Mouse (Mus musculus) testis, adult 2 months (tissue): ENCODE results near the gene Trcg1. TPM values are rescaled to one million over a fixed set of nuclear protein-coding genes. Genes with fewer than 3 reads are reported as not detected.

Experiments used
- H3K27ac ChIP-seq: fragments of 200-500 bp; 2 replicates; pipeline ENCODE4 v1.5.1; 2012; ENCODE audit warnings: low read depth, low read length; ENCODE audit not compliant: control insufficient read depth, insufficient read depth
- H3K27me3 ChIP-seq: fragments of 200-500 bp; 2 replicates; pipeline ENCODE4 v1.6.1; 2012; ENCODE audit warnings: mild to moderate bottlenecking, low read length, moderate library complexity; ENCODE audit not compliant: control insufficient read depth, insufficient read depth
- H3K36me3 ChIP-seq: fragments of 200-500 bp; 2 replicates; pipeline ENCODE4 v1.6.1; 2012; ENCODE audit warnings: mild to moderate bottlenecking, low read length; ENCODE audit not compliant: control insufficient read depth, insufficient read depth
- H3K4me1 ChIP-seq: fragments of 200-500 bp; 2 replicates; pipeline ENCODE4 v1.6.1; 2012; ENCODE audit warnings: low read length; ENCODE audit not compliant: control insufficient read depth, insufficient read depth
- H3K4me3 ChIP-seq: fragments of 200-500 bp; 2 replicates; pipeline ENCODE4 v1.5.1; 2012; ENCODE audit warnings: low read depth, mild to moderate bottlenecking, low read length, moderate library complexity, mixed read lengths; ENCODE audit not compliant: control insufficient read depth
- CTCF ChIP-seq: fragments of 200-500 bp; IDR thresholded peaks from 2 replicates; pipeline ENCODE4 v1.5.1; 2012; ENCODE audit warnings: low read depth, mild to moderate bottlenecking, inconsistent platforms, low read length, moderate library complexity; ENCODE audit not compliant: control insufficient read depth, insufficient read depth, insufficient replicate concordance
- POLR2A ChIP-seq: fragments of 200-500 bp; IDR thresholded peaks from 2 replicates; pipeline ENCODE4 v1.6.1; 2012; ENCODE audit warnings: low read depth, mild to moderate bottlenecking, inconsistent platforms, low read length, moderate library complexity; ENCODE audit not compliant: control insufficient read depth
- polyA plus RNA-seq: library from polyadenylated mRNA; depleted of rRNA; stranded (reverse); fragments of >200 nt; gene quantifications from 2 replicates; pipeline ENCODE4 v1.2.3, GENCODE M21; 2012

Trcg1 gene
- polyA plus RNA-seq, 1 experiment = 0.20 TPM

- no peaks in the 10 kb centered on the region; the same call in 1 of the 2 replicates for H3K4me1 ChIP-seq
- TF ChIP-seq CTCF (no peak), POLR2A (no peak)
These were observed 34.7 kb downstream of the Trcg1 start for GRCm38 (mm10) chr9:57271081-57271480.

GRCm38 (mm10) chr9:57271837-57272562 lies 35.6 kb downstream of the Trcg1 start:
- TF ChIP-seq POLR2A (no peak), CTCF (no peak)
- Histone ChIP-seq H3K4me1 (no peaks in the 10 kb centered on the region; the same call in 1 of the 2 replicates), H3K4me3 (no peak overlapping the region), H3K36me3 (no peaks in the 10 kb centered on the region), H3K27ac (no peak overlapping the region), H3K27me3 (no peaks in the 10 kb centered on the region)

More at GRCm38 (mm10) chr9:57271081-57271480, 34.7 kb downstream of the Trcg1 start:
- Histone ChIP-seq H3K27ac (no peak overlapping the region), H3K27me3 (no peaks in the 10 kb centered on the region), H3K4me3 (no peak overlapping the region), H3K36me3 (no peaks in the 10 kb centered on the region)

DNA sequence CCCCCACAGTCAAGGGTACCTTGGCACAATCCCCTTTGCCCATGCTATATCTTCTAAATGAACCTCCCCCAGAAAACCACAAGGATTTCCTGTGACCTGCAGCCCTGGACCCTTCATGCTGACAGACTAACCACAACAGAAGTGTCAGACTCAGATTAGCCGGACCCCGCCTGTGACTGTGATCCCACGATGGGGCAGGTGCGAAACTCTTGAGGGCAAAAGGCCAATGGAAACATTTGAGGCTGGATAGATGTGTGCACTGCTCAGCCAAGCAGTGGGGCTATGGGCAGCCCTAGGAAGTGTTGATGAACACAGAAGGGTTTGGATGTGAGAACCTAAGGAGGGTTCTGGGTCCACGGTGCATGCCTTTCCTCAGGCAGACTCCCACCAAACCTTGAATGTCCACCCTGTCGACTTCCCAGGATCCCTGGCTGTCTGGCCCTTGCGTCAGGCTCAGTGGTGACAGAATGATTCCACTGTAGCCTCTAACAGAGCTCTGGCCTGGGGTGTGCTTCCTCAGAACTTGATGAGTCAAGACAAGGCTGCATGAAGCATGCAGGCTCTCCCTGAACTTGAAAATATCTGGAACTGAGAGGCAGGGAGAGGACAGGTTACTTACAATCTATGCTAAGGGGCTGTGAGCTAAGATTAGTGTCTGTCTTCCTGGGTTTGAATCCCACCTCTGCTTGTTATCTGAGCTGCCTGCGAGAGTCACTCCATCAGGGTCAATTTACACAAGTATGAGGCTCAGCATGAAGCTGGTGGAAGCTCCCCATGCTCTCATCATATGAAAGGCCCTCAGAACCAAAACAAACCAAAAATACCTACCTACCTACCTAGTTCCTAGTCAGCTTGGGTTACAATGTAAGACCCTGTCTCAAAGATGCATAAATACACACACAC lies 36.8 kb downstream of the Trcg1 start:
- Histone ChIP-seq H3K4me1 (no peaks in the 10 kb centered on the region; the same call in 1 of the 2 replicates), H3K27me3 (no peaks in the 10 kb centered on the region), H3K36me3 (no peaks in the 10 kb centered on the region), H3K4me3 (no peak overlapping the region), H3K27ac (no peak overlapping the region)
- TF ChIP-seq CTCF = no peak
- TF ChIP-seq POLR2A = no peak

DNA sequence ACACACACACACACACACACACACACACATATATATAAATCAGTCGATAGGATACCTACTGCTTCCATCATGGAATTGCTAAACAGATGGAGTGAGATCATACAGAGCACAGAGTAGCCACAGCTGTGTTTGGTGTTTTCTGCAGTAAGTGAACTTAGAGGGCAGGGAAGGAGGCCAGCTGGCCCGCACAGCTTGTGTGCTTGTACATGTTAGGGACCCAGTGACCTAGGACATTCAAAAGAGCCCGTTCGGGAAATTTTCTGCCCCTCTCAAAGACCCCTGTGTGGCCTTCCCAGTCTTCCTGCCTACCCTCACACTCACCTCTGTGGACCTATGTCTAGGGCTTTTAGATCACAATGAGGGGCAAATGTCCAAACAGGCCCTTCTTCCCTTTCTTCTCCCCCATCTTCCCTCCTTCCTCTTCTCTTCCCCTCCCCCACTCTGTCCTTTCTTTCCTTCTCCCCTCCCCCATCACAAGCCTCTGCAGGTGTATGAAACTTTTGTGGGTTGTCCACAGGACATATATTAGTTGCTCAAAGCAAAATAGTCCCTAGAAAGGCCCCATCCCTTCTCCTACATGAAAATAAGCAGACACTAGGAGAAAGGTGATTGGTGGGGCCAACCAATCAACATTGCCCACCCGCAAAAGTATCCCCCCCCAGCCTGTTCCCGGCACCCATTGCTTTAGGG lies 37.6 kb downstream of the Trcg1 start:
- H3K4me1 ChIP-seq = no peaks in the 10 kb centered on the region; the same call in 1 of the 2 replicates
- H3K4me3 ChIP-seq = no peak overlapping the region
- no peak overlapping the region for H3K27ac ChIP-seq
- H3K36me3 ChIP-seq = no peaks in the 10 kb centered on the region
- no peaks in the 10 kb centered on the region for H3K27me3 ChIP-seq
- TF ChIP-seq POLR2A (no peak), CTCF (no peak)

DNA sequence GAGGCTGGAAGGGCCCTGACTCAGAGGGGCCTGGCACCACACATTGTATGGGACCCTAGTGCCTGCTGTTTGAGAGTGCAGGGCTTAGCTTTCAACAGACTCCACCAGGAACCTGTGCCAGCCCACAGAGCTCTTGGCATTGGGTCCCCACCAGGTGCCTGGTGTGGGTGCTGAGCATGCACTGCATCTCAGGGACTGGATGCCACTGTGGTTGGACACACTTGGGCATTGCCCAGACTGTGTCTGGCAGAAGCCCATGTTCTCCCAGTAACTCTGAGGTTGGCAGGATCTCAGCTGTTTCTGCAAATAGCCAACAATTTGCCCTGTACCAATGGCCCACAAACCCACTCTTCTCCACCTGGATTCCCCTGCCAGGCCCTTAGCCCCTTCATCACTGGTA lies 40.0 kb downstream of the Trcg1 start:
- H3K27ac ChIP-seq = no peak overlapping the region
- TF ChIP-seq CTCF (no peak), POLR2A (no peak)
- H3K27me3 ChIP-seq = no peaks in the 10 kb centered on the region
- H3K4me1 ChIP-seq = peaks cover 3% of the 10 kb centered on the region
- H3K4me3 ChIP-seq = no peak overlapping the region
- no peaks in the 10 kb centered on the region for H3K36me3 ChIP-seq

DNA sequence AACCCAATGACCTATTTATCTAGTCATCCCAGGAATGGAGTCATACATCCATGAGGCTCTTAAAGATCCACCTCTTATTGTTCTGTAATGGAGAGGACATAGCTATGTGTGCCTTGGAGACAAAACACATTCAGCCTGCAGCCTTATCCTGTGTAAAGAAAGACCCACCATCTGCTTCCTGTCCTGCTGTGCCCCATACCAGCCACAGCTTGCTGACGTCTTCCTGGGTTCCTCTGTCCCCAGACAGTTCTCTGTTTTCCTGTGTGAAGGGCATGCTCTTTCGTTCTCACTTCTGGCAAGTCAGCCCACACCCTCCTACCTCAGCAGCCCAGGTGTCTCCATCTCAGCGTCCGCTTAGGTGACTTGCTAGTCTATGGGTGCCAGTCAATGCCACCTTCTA lies 41.9 kb downstream of the Trcg1 start:
- Histone ChIP-seq H3K36me3 (no peaks in the 10 kb centered on the region), H3K4me1 (peaks cover 6% of the 10 kb centered on the region), H3K27ac (no peak overlapping the region)

More for the DNA sequence above, 41.9 kb downstream of the Trcg1 start:
- TF ChIP-seq POLR2A = no peak
- TF ChIP-seq CTCF = no peak
- H3K4me3 ChIP-seq = no peak overlapping the region
- no peaks in the 10 kb centered on the region for H3K27me3 ChIP-seq
